Mouse (Mus musculus): ENCODE measurements around the gene Ift80.
"Not testable (repeated sequence)": the region's sequence is repeated elsewhere in the genome, so short reads cannot be mapped to it uniquely, and the experiment has no call there.

The Ift80 gene

GRCm38 (mm10) chr3:68934259-68934658, 70.1 kb downstream of the Ift80 start:
- DNase-seq (ENCODE audit: low spot score): no peak

- DNase-seq (ENCODE audit: low spot score): no peak
Measured at GRCm38 (mm10) chr3:68928619-68929018, 75.8 kb downstream of the Ift80 start.

- no peak for DNase-seq (ENCODE audit: low spot score)
Measured at GRCm38 (mm10) chr3:68907509-68907908, 96.9 kb downstream of the Ift80 start.

- DNase-seq (ENCODE audit: low spot score): no peak
Measured at GRCm38 (mm10) chr3:68904902-68905778, 99.2 kb downstream of the Ift80 start.

- not testable (repeated sequence) for DNase-seq (ENCODE audit: low spot score)
Measured at GRCm38 (mm10) chr3:68902636-68903035, 101.7 kb downstream of the Ift80 start.

GRCm38 (mm10) chr3:68897154-68897553, 107.2 kb downstream of the Ift80 start:
- DNase-seq (ENCODE audit: low spot score): no peak

- no peak for DNase-seq (ENCODE audit: low spot score)
Measured at GRCm38 (mm10) chr3:68895426-68895825, 108.9 kb downstream of the Ift80 start.

- no peak for DNase-seq (ENCODE audit: low spot score)
Measured at GRCm38 (mm10) chr3:68886845-68887244, 117.5 kb downstream of the Ift80 start.

GRCm38 (mm10) chr3:68874079-68874478, 130.3 kb downstream of the Ift80 start:
- DNase-seq (ENCODE audit: low spot score): no peak

- no peak for DNase-seq (ENCODE audit: low spot score)
Measured at GRCm38 (mm10) chr3:68870568-68870950, 133.8 kb downstream of the Ift80 start.

GRCm38 (mm10) chr3:68869691-68870567, 134.4 kb downstream of the Ift80 start:
- DNase-seq (ENCODE audit: low spot score): no peak

GRCm38 (mm10) chr3:68869211-68869690, 135.1 kb downstream of the Ift80 start, which contains the start of gene 1110032F04Rik:
1110032F04Rik (plus strand) TSS chr3:68869586.
- peak; percentile 8 for DNase-seq (ENCODE audit: low spot score)

- DNase-seq (ENCODE audit: low spot score): no peak
Measured at GRCm38 (mm10) chr3:68852414-68852813, 152.0 kb downstream of the Ift80 start.

- DNase-seq (ENCODE audit: low spot score): no peak
Measured at GRCm38 (mm10) chr3:68848323-68848722, 156.0 kb downstream of the Ift80 start.

- DNase-seq (ENCODE audit: low spot score): no peak
Measured at GRCm38 (mm10) chr3:68844025-68844424, 160.3 kb downstream of the Ift80 start.
